Mouse (Mus musculus): ENCODE results near the gene Igsf3. TPM values are rescaled to one million over a fixed set of nuclear protein-coding genes. Genes with fewer than 3 reads are reported as not detected.
"Not testable (repeated sequence)": the region's sequence is repeated elsewhere in the genome, so short reads cannot be mapped to it uniquely, and the experiment has no call there.

The Igsf3 gene
- polyA plus RNA-seq, 1 experiment from 2014 or later, result 25.4 TPM

- Histone ChIP-seq H3K4me1 (peaks cover 90% of the 10 kb centered on the region), H3K27ac (peak overlapping the region; percentile 25; the same call in 1 of the 2 replicates), H3K27me3 (ENCODE audit: poor library complexity, severe bottlenecking) (no peaks in the 10 kb centered on the region), H3K36me3 (replicated peaks) (no peaks in the 10 kb centered on the region), H3K4me3 (no peak overlapping the region), H3K9me3 (no peaks in the 10 kb centered on the region)
- WGBS, result 79% methylated on average over 6 of the region's 6 CpGs
- DNase-seq (ENCODE audit: extremely low spot score, low spot score), result no peak
These were observed 35.2 kb downstream of the Igsf3 start for GRCm38 (mm10) chr3:101412115-101412514.

- H3K36me3 ChIP-seq (replicated peaks); H3K27me3 ChIP-seq (ENCODE audit: poor library complexity, severe bottlenecking); H3K4me3 ChIP-seq; H3K9me3 ChIP-seq; DNase-seq (ENCODE audit: extremely low spot score, low spot score); H3K27ac ChIP-seq: not testable (repeated sequence)
- peaks cover 84% of the 10 kb centered on the region for H3K4me1 ChIP-seq
- 91% methylated on average over 5 of the region's 5 CpGs for WGBS
These were observed 36.1 kb downstream of the Igsf3 start for GRCm38 (mm10) chr3:101413013-101413412.

GRCm38 (mm10) chr3:101418740-101419652, 42.1 kb downstream of the Igsf3 start:
- Histone ChIP-seq H3K27me3 (ENCODE audit: poor library complexity, severe bottlenecking) (no peaks in the 10 kb centered on the region), H3K9me3 (no peaks in the 10 kb centered on the region), H3K27ac (no peak overlapping the region), H3K4me3 (no peak overlapping the region), H3K4me1 (peaks cover 53% of the 10 kb centered on the region), H3K36me3 (replicated peaks) (no peaks in the 10 kb centered on the region)
- 89% methylated on average over 18 of the region's 18 CpGs for WGBS
- no peak for DNase-seq (ENCODE audit: extremely low spot score, low spot score)

- Histone ChIP-seq H3K9me3 (no peaks in the 10 kb centered on the region), H3K27ac (no peak overlapping the region), H3K27me3 (ENCODE audit: poor library complexity, severe bottlenecking) (no peaks in the 10 kb centered on the region), H3K4me1 (peaks cover 53% of the 10 kb centered on the region), H3K4me3 (no peak overlapping the region), H3K36me3 (replicated peaks) (no peaks in the 10 kb centered on the region)
- 84% methylated on average over 10 of the region's 10 CpGs for WGBS
- no peak for DNase-seq (ENCODE audit: extremely low spot score, low spot score)
These were observed 42.7 kb downstream of the Igsf3 start for GRCm38 (mm10) chr3:101419653-101419994.

- Histone ChIP-seq H3K9me3 (no peaks in the 10 kb centered on the region), H3K27ac (no peak overlapping the region), H3K4me3 (no peak overlapping the region), H3K27me3 (ENCODE audit: poor library complexity, severe bottlenecking) (no peaks in the 10 kb centered on the region), H3K4me1 (peaks cover 31% of the 10 kb centered on the region), H3K36me3 (replicated peaks) (peaks cover 19% of the 10 kb centered on the region)
- WGBS, result 28% methylated on average over 4 of the region's 4 CpGs
- DNase-seq (ENCODE audit: extremely low spot score, low spot score), result no peak
These were observed 46.3 kb downstream of the Igsf3 start for GRCm38 (mm10) chr3:101423188-101423587.

GRCm38 (mm10) chr3:101424295-101424885, 47.5 kb downstream of the Igsf3 start:
- no peaks in the 10 kb centered on the region for H3K9me3 ChIP-seq
- no peak for DNase-seq (ENCODE audit: extremely low spot score, low spot score)
- H3K4me1 ChIP-seq, result peaks cover 24% of the 10 kb centered on the region
- no peak overlapping the region for H3K4me3 ChIP-seq
- no peaks in the 10 kb centered on the region for H3K27me3 ChIP-seq (ENCODE audit: poor library complexity, severe bottlenecking)
- peaks cover 19% of the 10 kb centered on the region for H3K36me3 ChIP-seq (replicated peaks)
- no peak overlapping the region for H3K27ac ChIP-seq
- 86% methylated on average over 10 of the region's 10 CpGs for WGBS

- no peaks in the 10 kb centered on the region for H3K9me3 ChIP-seq
- 84% methylated on average over 8 of the region's 8 CpGs for WGBS
- H3K36me3 ChIP-seq (replicated peaks), result peaks cover 44% of the 10 kb centered on the region
- no peaks in the 10 kb centered on the region for H3K4me1 ChIP-seq
- no peak for DNase-seq (ENCODE audit: extremely low spot score, low spot score)
- no peak overlapping the region for H3K27ac ChIP-seq
- no peaks in the 10 kb centered on the region for H3K27me3 ChIP-seq (ENCODE audit: poor library complexity, severe bottlenecking)
- H3K4me3 ChIP-seq, result no peak overlapping the region
These were observed 53.3 kb downstream of the Igsf3 start for GRCm38 (mm10) chr3:101429982-101430754.

- Histone ChIP-seq H3K27me3 (ENCODE audit: poor library complexity, severe bottlenecking) (no peaks in the 10 kb centered on the region), H3K9me3 (no peaks in the 10 kb centered on the region), H3K36me3 (replicated peaks) (peaks cover 46% of the 10 kb centered on the region), H3K4me3 (no peak overlapping the region), H3K4me1 (no peaks in the 10 kb centered on the region), H3K27ac (no peak overlapping the region)
- DNase-seq (ENCODE audit: extremely low spot score, low spot score), result no peak
- 91% methylated on average over 2 of the region's 2 CpGs for WGBS
These were observed 53.9 kb downstream of the Igsf3 start for GRCm38 (mm10) chr3:101430755-101431115.

- no peaks in the 10 kb centered on the region for H3K27me3 ChIP-seq (ENCODE audit: poor library complexity, severe bottlenecking)
- peaks cover 1% of the 10 kb centered on the region; the same call in 1 of the 2 replicates for H3K4me1 ChIP-seq
- no peaks in the 10 kb centered on the region for H3K9me3 ChIP-seq
- 95% methylated on average over 8 of the region's 8 CpGs for WGBS
- no peak overlapping the region for H3K27ac ChIP-seq
- no peak overlapping the region for H3K4me3 ChIP-seq
- no peak for DNase-seq (ENCODE audit: extremely low spot score, low spot score)
- H3K36me3 ChIP-seq (replicated peaks), result peaks cover 53% of the 10 kb centered on the region
These were observed 58.8 kb downstream of the Igsf3 start for GRCm38 (mm10) chr3:101435672-101436071.

GRCm38 (mm10) chr3:101436469-101436868, 59.6 kb downstream of the Igsf3 start:
- Histone ChIP-seq H3K36me3 (replicated peaks) (peaks cover 54% of the 10 kb centered on the region), H3K4me1 (peaks cover 4% of the 10 kb centered on the region; the same call in 1 of the 2 replicates), H3K4me3 (no peak overlapping the region), H3K27me3 (ENCODE audit: poor library complexity, severe bottlenecking) (no peaks in the 10 kb centered on the region), H3K9me3 (no peaks in the 10 kb centered on the region), H3K27ac (no peak overlapping the region)
- DNase-seq (ENCODE audit: extremely low spot score, low spot score), result no peak
- WGBS, result 90% methylated on average over 4 of the region's 4 CpGs

GRCm38 (mm10) chr3:101437021-101437563, 60.2 kb downstream of the Igsf3 start:
- Histone ChIP-seq H3K4me3 (no peak overlapping the region), H3K4me1 (peaks cover 4% of the 10 kb centered on the region; the same call in 1 of the 2 replicates), H3K27me3 (ENCODE audit: poor library complexity, severe bottlenecking) (no peaks in the 10 kb centered on the region), H3K36me3 (replicated peaks) (peaks cover 53% of the 10 kb centered on the region), H3K9me3 (no peaks in the 10 kb centered on the region), H3K27ac (no peak overlapping the region)
- no peak for DNase-seq (ENCODE audit: extremely low spot score, low spot score)
- 85% methylated on average over 12 of the region's 12 CpGs for WGBS

- Histone ChIP-seq H3K27ac (no peak overlapping the region), H3K4me1 (peaks cover 17% of the 10 kb centered on the region; the same call in 1 of the 2 replicates), H3K9me3 (no peaks in the 10 kb centered on the region), H3K27me3 (ENCODE audit: poor library complexity, severe bottlenecking) (no peaks in the 10 kb centered on the region), H3K4me3 (no peak overlapping the region), H3K36me3 (replicated peaks) (peaks cover 30% of the 10 kb centered on the region)
- no peak for DNase-seq (ENCODE audit: extremely low spot score, low spot score)
- WGBS, result 72% methylated on average over 11 of the region's 11 CpGs
These were observed 66.5 kb downstream of the Igsf3 start for GRCm38 (mm10) chr3:101443265-101443881.
